Mouse (Mus musculus): ENCODE data around the gene Cnpy2. TPM values are rescaled to one million over a fixed set of nuclear protein-coding genes. Genes with fewer than 3 reads are reported as not detected.
A peak's percentile ranks its signal among the peaks of the same experiment; 100 is the strongest.

The Cnpy2 gene
- polyA plus RNA-seq, 1 experiment from 2014 or later = 303 TPM

DNA sequence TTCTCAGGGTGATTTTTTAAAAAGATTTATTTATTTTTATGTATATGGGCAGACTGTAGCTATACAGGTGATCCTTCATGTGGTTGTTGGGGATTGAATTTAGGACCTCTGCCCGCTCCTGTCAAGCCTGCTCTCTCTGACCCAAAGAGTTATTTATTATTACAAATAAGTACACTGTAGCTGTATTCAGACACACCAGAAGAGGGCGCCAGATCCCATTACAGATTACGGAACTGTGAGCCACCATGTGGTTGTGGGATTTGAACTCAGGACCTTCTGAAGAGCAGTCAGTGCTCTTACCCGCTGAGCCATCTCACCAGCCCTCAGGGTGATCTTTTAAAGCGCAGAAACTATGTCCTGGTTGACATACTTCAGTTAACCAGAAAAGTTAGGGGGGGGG lies 49.9 kb downstream of the Cnpy2 start:
- Histone ChIP-seq H3K4me2 (replicated peaks) (no peak overlapping the region), H3K27ac (no peak overlapping the region), H3K4me1 (replicated peaks) (peaks cover 15% of the 10 kb centered on the region), H3K9ac (no peak overlapping the region), H3K27me3 (replicated peaks) (no peaks in the 10 kb centered on the region), H3K9me3 (no peaks in the 10 kb centered on the region), H3K4me3 (replicated peaks) (no peak overlapping the region), H3K36me3 (no peaks in the 10 kb centered on the region)
- ATAC-seq = no peak
- 84% methylated on average over 5 of the region's 5 CpGs for WGBS

DNA sequence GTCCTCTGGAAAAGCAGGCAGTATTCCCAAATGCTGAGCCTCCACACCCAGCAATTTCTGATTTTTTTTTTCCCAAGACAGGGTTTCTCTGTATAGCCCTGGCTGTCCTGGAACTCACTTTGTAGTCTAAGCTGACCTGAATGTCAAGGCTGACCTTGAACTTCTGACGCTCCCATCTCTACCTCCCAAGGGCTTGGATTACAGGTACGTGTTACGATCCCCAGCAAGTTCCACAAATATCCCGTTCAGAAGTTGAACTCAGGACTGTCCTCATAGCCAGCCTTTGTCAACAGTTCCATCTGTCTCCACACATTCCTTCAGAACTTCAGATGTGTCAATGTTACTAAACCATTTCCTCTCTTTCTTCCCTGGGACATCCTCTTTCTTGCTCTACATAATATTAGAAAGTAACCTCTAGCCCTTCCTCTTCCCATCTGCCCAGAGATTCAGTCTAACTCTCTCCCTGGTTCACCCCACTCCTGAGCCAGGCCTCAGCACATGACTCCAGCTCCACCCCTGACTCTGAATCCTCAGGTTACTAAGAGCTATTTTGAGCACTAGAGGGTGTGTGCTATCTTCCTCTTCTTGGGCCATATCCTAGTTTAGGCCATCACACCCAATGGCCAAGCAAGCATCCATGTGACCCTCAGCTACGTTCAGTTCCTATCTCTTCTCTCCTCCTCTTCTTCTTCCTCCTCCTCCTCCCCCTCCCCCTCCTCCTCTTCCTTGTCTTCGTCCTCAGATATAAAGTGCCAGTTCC lies 50.9 kb downstream of the Cnpy2 start:
- Histone ChIP-seq H3K9me3 (no peaks in the 10 kb centered on the region), H3K27ac (0 out of 2 replicates have a peak overlapping the region, but pooled peaks have one; percentile 13), H3K4me1 (replicated peaks) (peaks cover 11% of the 10 kb centered on the region), H3K4me3 (replicated peaks) (no peak overlapping the region), H3K9ac (no peak overlapping the region), H3K27me3 (replicated peaks) (no peaks in the 10 kb centered on the region), H3K36me3 (no peaks in the 10 kb centered on the region), H3K4me2 (replicated peaks) (no peak overlapping the region)
- WGBS = 69% methylated on average over 6 of the region's 6 CpGs
- no peak for ATAC-seq

DNA sequence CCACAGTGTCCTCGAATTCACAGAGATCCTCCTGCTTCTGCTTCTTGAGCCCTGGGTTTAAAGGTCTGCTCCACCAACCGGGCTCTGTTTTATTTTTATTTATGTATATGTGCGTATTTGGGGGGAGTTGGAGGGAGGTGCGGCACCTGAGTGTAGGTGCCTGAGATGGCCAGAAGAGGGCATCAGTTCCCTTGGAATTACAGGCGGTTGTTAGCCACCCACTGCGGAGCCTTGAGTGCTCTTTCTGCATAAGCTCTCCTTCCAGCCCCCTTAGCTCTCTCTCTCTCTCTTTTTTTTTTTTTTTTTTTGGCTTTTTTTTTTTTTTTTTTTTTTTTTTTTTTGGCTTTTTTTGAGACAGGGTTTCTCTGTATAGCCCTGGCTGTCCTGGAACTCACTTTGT lies 52.1 kb downstream of the Cnpy2 start:
- WGBS = 76% methylated on average over 6 of the region's 6 CpGs

DNA sequence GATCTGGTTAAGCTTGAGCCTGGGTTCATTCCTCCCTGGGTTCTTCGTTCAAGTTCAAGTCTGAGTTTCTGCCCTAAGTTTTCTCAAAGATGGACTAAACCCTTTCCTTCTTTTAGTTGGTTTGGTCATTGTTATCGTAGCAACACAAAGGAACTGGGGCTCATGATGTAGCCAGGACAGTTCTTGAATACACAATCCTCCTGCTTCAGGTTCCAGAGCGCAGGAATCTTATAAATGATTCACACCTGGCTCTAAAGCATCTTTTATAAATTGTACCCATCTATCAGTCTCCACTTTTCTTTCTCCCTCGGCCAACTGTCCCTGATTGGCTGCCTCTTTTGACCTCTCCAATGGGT lies 53.8 kb downstream of the Cnpy2 start:
- no peak for ATAC-seq
- 46% methylated on average over 4 of the region's 4 CpGs for WGBS
- Histone ChIP-seq H3K4me3 (replicated peaks) (peak overlapping the region; percentile 94), H3K9ac (peak overlapping the region; percentile 99), H3K4me1 (replicated peaks) (peaks cover 15% of the 10 kb centered on the region), H3K4me2 (replicated peaks) (peak overlapping the region; percentile 92), H3K36me3 (peaks cover 13% of the 10 kb centered on the region), H3K27ac (peak overlapping the region; percentile 94), H3K9me3 (no peaks in the 10 kb centered on the region), H3K27me3 (replicated peaks) (no peaks in the 10 kb centered on the region)

More for the DNA sequence above, 52.1 kb downstream of the Cnpy2 start:
- Histone ChIP-seq H3K4me1 (replicated peaks) (peaks cover 18% of the 10 kb centered on the region), H3K9ac (no peak overlapping the region), H3K9me3 (no peaks in the 10 kb centered on the region), H3K4me3 (replicated peaks) (no peak overlapping the region), H3K36me3 (peaks cover 3% of the 10 kb centered on the region; the same call in 1 of the 2 replicates), H3K4me2 (replicated peaks) (no peak overlapping the region), H3K27me3 (replicated peaks) (no peaks in the 10 kb centered on the region), H3K27ac (no peak overlapping the region)
- ATAC-seq = no peak

DNA sequence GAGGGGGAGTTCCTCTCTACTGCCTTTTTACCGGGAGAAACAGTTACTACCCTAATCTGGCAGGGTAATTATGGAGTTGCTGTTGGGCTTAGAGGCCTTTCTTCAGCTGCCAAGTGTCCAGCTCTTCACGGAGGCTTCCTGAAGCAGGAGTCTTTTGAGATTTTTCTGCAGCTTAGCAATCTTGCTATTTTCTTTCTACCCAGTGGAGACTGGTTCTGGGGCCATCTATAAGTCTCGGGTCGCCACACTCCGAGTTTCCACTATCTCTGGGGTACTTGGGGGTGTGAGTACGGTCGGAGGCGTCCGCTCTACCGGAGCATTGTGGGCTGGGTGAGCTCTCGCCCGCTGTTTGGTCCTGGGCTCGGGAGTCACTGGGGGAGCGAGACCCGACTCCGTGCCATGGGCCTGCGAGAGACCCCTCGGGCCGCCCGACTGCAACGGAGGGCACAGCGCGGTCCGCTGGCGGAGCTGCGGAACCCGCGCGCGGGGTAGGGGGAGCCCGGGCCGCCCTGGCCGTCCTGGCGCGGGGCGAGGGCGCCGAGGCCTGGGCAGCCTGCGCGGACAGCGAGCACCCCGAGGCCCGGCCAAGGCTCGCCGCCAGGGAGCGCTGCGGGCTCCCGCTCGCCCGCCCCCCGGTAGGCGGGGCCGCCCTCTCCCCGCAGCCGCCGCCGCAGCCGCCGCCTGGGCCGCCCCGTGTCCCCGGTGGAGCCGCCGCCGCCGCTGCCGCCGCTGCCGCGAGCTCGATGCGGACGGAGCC lies 54.4 kb downstream of the Cnpy2 start, which contains the start of gene Ankrd52:
Gene Ankrd52, plus strand, starts transcription at position 661 of the 757 bp plus-strand sequence.
- WGBS = under 1% methylated on average over 42 of the region's 73 CpGs
- no peaks in the 10 kb centered on the region for H3K9me3 ChIP-seq
- ATAC-seq = peak; percentile 96
- peaks cover 15% of the 10 kb centered on the region for H3K4me1 ChIP-seq (replicated peaks)
- peak within 1 kb of the TSS; percentile 94 for H3K4me3 ChIP-seq (replicated peaks)
- H3K4me2 ChIP-seq (replicated peaks) = peak within 1 kb of the TSS; percentile 92
- peaks cover 16% of the 10 kb centered on the region for H3K36me3 ChIP-seq
- no peaks in the 10 kb centered on the region for H3K27me3 ChIP-seq (replicated peaks)
- peak within 1 kb of the TSS; percentile 99 for H3K9ac ChIP-seq
- peak within 1 kb of the TSS; percentile 94 for H3K27ac ChIP-seq

Other genes with a start within 250 kb of the Cnpy2 start
- gene Atp5b, start 239.2 kb upstream of the Cnpy2 start, polyA plus RNA-seq (2015; fragmentation: Nextera tagmentation; extraction: Ambion mirVana) = 3,029 and 3,109 TPM in 2 replicates
- 11.7 and 12.5 TPM in 2 replicates for gene Baz2a, start 230.9 kb upstream of the Cnpy2 start, polyA plus RNA-seq (2015; fragmentation: Nextera tagmentation; extraction: Ambion mirVana)
- gene Rbms2, start 142.2 kb upstream of the Cnpy2 start, polyA plus RNA-seq (2015; fragmentation: Nextera tagmentation; extraction: Ambion mirVana) = 24.8 and 27.0 TPM in 2 replicates
- gene Gls2, start 128.0 kb upstream of the Cnpy2 start, polyA plus RNA-seq (2015; fragmentation: Nextera tagmentation; extraction: Ambion mirVana) = 1.8 and 3.3 TPM in 2 replicates
- 34.8 and 35.9 TPM in 2 replicates for gene Spryd4, start 110.7 kb upstream of the Cnpy2 start, polyA plus RNA-seq (2015; fragmentation: Nextera tagmentation; extraction: Ambion mirVana)
- gene Mip, start 96.6 kb upstream of the Cnpy2 start, polyA plus RNA-seq (2015; fragmentation: Nextera tagmentation; extraction: Ambion mirVana) = 0.19 TPM in 1 of 2 replicates, not detected in the other
- 40.8 and 41.3 TPM in 2 replicates for gene Timeless, start 90.4 kb upstream of the Cnpy2 start, polyA plus RNA-seq (2015; fragmentation: Nextera tagmentation; extraction: Ambion mirVana)
- gene Apon, start 68.4 kb upstream of the Cnpy2 start, polyA plus RNA-seq (2015; fragmentation: Nextera tagmentation; extraction: Ambion mirVana) = 0.26 and 0.35 TPM in 2 replicates
- gene Apof, start 53.8 kb upstream of the Cnpy2 start, polyA plus RNA-seq (2015; fragmentation: Nextera tagmentation; extraction: Ambion mirVana) = 1.6 and 2.9 TPM in 2 replicates
- 15.1 and 15.4 TPM in 2 replicates for gene Stat2, start 51.9 kb upstream of the Cnpy2 start, polyA plus RNA-seq (2015; fragmentation: Nextera tagmentation; extraction: Ambion mirVana)
- 0.21 and 0.31 TPM in 2 replicates for gene Il23a, start 23.7 kb upstream of the Cnpy2 start, polyA plus RNA-seq (2015; fragmentation: Nextera tagmentation; extraction: Ambion mirVana)
- gene Pan2, start 19.1 kb upstream of the Cnpy2 start, polyA plus RNA-seq (2015; fragmentation: Nextera tagmentation; extraction: Ambion mirVana) = 26.2 TPM in 2 replicates
- gene Cs, start 15.3 kb downstream of the Cnpy2 start, polyA plus RNA-seq (2015; fragmentation: Nextera tagmentation; extraction: Ambion mirVana) = 269 and 282 TPM in 2 replicates
- gene Coq10a, start 46.5 kb downstream of the Cnpy2 start, polyA plus RNA-seq (2015; fragmentation: Nextera tagmentation; extraction: Ambion mirVana) = 13.7 TPM in 2 replicates
- gene Ankrd52, start 54.7 kb downstream of the Cnpy2 start, polyA plus RNA-seq (2015; fragmentation: Nextera tagmentation; extraction: Ambion mirVana) = 10.0 and 11.5 TPM in 2 replicates
- gene Slc39a5, start 78.8 kb downstream of the Cnpy2 start, polyA plus RNA-seq (2015; fragmentation: Nextera tagmentation; extraction: Ambion mirVana) = 114 and 141 TPM in 2 replicates
- gene Nabp2, start 89.0 kb downstream of the Cnpy2 start, polyA plus RNA-seq (2015; fragmentation: Nextera tagmentation; extraction: Ambion mirVana) = 87.9 and 97.1 TPM in 2 replicates
- gene Rnf41, start 89.2 kb downstream of the Cnpy2 start, polyA plus RNA-seq (2015; fragmentation: Nextera tagmentation; extraction: Ambion mirVana) = 36.6 and 37.5 TPM in 2 replicates
- 62.5 TPM in 2 replicates for gene Smarcc2, start 136.8 kb downstream of the Cnpy2 start, polyA plus RNA-seq (2015; fragmentation: Nextera tagmentation; extraction: Ambion mirVana)
- 1,676 and 1,825 TPM in 2 replicates for gene Myl6, start 171.7 kb downstream of the Cnpy2 start, polyA plus RNA-seq (2015; fragmentation: Nextera tagmentation; extraction: Ambion mirVana)
- gene Myl6b, start 176.2 kb downstream of the Cnpy2 start, polyA plus RNA-seq (2015; fragmentation: Nextera tagmentation; extraction: Ambion mirVana) = 2.4 and 2.7 TPM in 2 replicates
- 28.4 and 29.3 TPM in 2 replicates for gene Esyt1, start 203.4 kb downstream of the Cnpy2 start, polyA plus RNA-seq (2015; fragmentation: Nextera tagmentation; extraction: Ambion mirVana)
- 14.5 and 15.2 TPM in 2 replicates for gene Zc3h10, start 225.3 kb downstream of the Cnpy2 start, polyA plus RNA-seq (2015; fragmentation: Nextera tagmentation; extraction: Ambion mirVana)
- 3,667 and 3,915 TPM in 2 replicates for gene Rpl41, start 226.8 kb downstream of the Cnpy2 start, polyA plus RNA-seq (2015; fragmentation: Nextera tagmentation; extraction: Ambion mirVana)
- 205 and 210 TPM in 2 replicates for gene Pa2g4, start 243.5 kb downstream of the Cnpy2 start, polyA plus RNA-seq (2015; fragmentation: Nextera tagmentation; extraction: Ambion mirVana)